Mouse (Mus musculus) ES-E14 (cell line): ENCODE results near the gene Cenpm. TPM values are rescaled to one million over a fixed set of nuclear protein-coding genes. Genes with fewer than 3 reads are reported as not detected.
"Not testable (repeated sequence)": the region's sequence is repeated elsewhere in the genome, so short reads cannot be mapped to it uniquely, and the experiment has no call there.

Experiments used
- DNase-seq: peaks from one replicate; pipeline ENCODE4 v3.0.0-alpha.2; 2013; ENCODE audit warnings: low read depth, low spot score
- H3K27ac ChIP-seq: 2 replicates; pipeline ENCODE4 v1.5.1; 2012; ENCODE audit warnings: low read depth, mild to moderate bottlenecking, low read length, moderate library complexity, mixed read lengths; ENCODE audit not compliant: poor library complexity, insufficient read depth, severe bottlenecking
- H3K36me3 ChIP-seq: 2 replicates; pipeline ENCODE4 v1.6.1; 2012; ENCODE audit warnings: mild to moderate bottlenecking, low read length, moderate library complexity, mixed read lengths; ENCODE audit not compliant: control insufficient read depth, poor library complexity, insufficient read depth, severe bottlenecking
- H3K4me1 ChIP-seq, 2 experiments: fragments of 150-350 bp in 1 of 2; sonication (generic) in 1 of 2; 2 replicates each; pipeline ENCODE4 v1.6.1; 2012; ENCODE audit warnings: low read length in 2 of 2, mild to moderate bottlenecking in 1 of 2, mixed read lengths in 1 of 2; ENCODE audit not compliant: control insufficient read depth in 2 of 2, insufficient read depth in 2 of 2, poor library complexity in 1 of 2
- H3K4me3 ChIP-seq, 2 experiments: fragments of 150-350 bp in 1 of 2; sonication (generic) in 1 of 2; 2 replicates each; pipeline ENCODE4 v1.5.1; 2012; ENCODE audit warnings: low read length in 2 of 2, low read depth in 1 of 2, mild to moderate bottlenecking in 1 of 2, mixed read lengths in 1 of 2; ENCODE audit not compliant: insufficient read depth in 1 of 2, poor library complexity in 1 of 2, severe bottlenecking in 1 of 2
- H3K9ac ChIP-seq: 2 replicates; pipeline ENCODE4 v1.6.1; 2012; ENCODE audit warnings: low read depth, mild to moderate bottlenecking, low read length, mixed read lengths; ENCODE audit not compliant: poor library complexity, insufficient read depth, severe bottlenecking
- H3K9me3 ChIP-seq: fragments of 150-350 bp; sonication (generic); 2 replicates; pipeline ENCODE4 v1.6.1; 2012; ENCODE audit warnings: low read depth, mild to moderate bottlenecking, low read length; ENCODE audit not compliant: control insufficient read depth, insufficient read depth
- CHD2 ChIP-seq: IDR thresholded peaks from 2 replicates; pipeline ENCODE4 v1.6.1; 2014; ENCODE audit warnings: mild to moderate bottlenecking, low read depth, low read length, inconsistent platforms
- HCFC1 ChIP-seq: IDR thresholded peaks from 2 replicates; pipeline ENCODE4 v1.6.1; 2012; ENCODE audit warnings: low read length, inconsistent platforms, borderline replicate concordance; ENCODE audit not compliant: insufficient read depth
- MAFK ChIP-seq: IDR thresholded peaks from 2 replicates; pipeline ENCODE4 v1.6.1; 2014; ENCODE audit warnings: mild to moderate bottlenecking, low read depth, low read length, inconsistent platforms; ENCODE audit not compliant: insufficient read depth
- ZC3H11A ChIP-seq: IDR thresholded peaks from 2 replicates; pipeline ENCODE4 v1.6.1; 2012; ENCODE audit warnings: low read depth, mild to moderate bottlenecking, inconsistent platforms, low read length, borderline replicate concordance
- ZNF384 ChIP-seq: IDR thresholded peaks from 2 replicates; pipeline ENCODE4 v1.6.1; 2012; ENCODE audit warnings: low read depth, low read length, inconsistent platforms
- in situ Hi-C, 2 experiments: fragments of 600-800 bp; cut with MboI; formaldehyde crosslinking; loops; one replicate each; pipeline ENCODE4 v1.15.1; 2025; ENCODE audit warnings: low sequenced_read_pairs in 2 of 2, inconsistent platforms in 1 of 2; ENCODE audit not compliant: unreplicated experiment in 2 of 2
- total RNA-seq: library from RNA; depleted of rRNA; stranded (reverse); fragments of 300-350 nt; gene quantifications from 2 replicates; pipeline ENCODE4 v1.2.3, GENCODE M21; 2012

Cenpm gene
- total RNA-seq, 1 experiment, result 80.0 TPM

GRCm38 (mm10) chr15:82255248-82255647, 10.7 kb upstream of the Cenpm start:
- no peak overlapping the region for H3K27ac ChIP-seq
- TF ChIP-seq MAFK (no peak), HCFC1 (no peak), ZNF384 (no peak), CHD2 (no peak), ZC3H11A (no peak)
- peaks cover 14 to 26% of the 10 kb centered on the region in 2 experiments for H3K4me1 ChIP-seq
- no peak overlapping the region for H3K4me3 ChIP-seq
- H3K9ac ChIP-seq, result no peak overlapping the region
- no peaks in the 10 kb centered on the region for H3K9me3 ChIP-seq
- no peak for DNase-seq
- H3K36me3 ChIP-seq, result no peaks in the 10 kb centered on the region
- in situ Hi-C loops, result no loop called here

GRCm38 (mm10) chr15:82252097-82252496, 7.5 kb upstream of the Cenpm start, which contains the start of gene 1500009C09Rik:
TSS of gene 1500009C09Rik (plus strand) at chr15:82252397.
- in situ Hi-C loops, result no loop called here
- no peak for TF ChIP-seq MAFK
- TF ChIP-seq CHD2, result no peak
- TF ChIP-seq ZNF384, result no peak
- no peak for TF ChIP-seq ZC3H11A
- TF ChIP-seq HCFC1, result no peak
- H3K36me3 ChIP-seq, result no peaks in the 10 kb centered on the region
- H3K9me3 ChIP-seq, result no peaks in the 10 kb centered on the region
- no peak for DNase-seq
- H3K27ac ChIP-seq, result no peak within 1 kb of the TSS
- no peak within 1 kb of the TSS for H3K4me3 ChIP-seq
- H3K4me1 ChIP-seq, result peaks cover 20 to 24% of the 10 kb centered on the region in 2 experiments
- no peak within 1 kb of the TSS for H3K9ac ChIP-seq

- in situ Hi-C loops, result no loop called here
- H3K36me3 ChIP-seq, result no peaks in the 10 kb centered on the region
- DNase-seq, result no peak
- no peak overlapping the region for H3K27ac ChIP-seq
- no peaks in the 10 kb centered on the region for H3K9me3 ChIP-seq
- TF ChIP-seq HCFC1 (no peak), ZNF384 (no peak), ZC3H11A (peak; percentile 57; the same call in 1 of the 2 replicates)
- no peak overlapping the region for H3K9ac ChIP-seq
- no peak overlapping the region for H3K4me3 ChIP-seq
- H3K4me1 ChIP-seq, result peaks cover 18 to 21% of the 10 kb centered on the region in 2 experiments
Observed at GRCm38 (mm10) chr15:82251579-82251978, 7.0 kb upstream of the Cenpm start.

GRCm38 (mm10) chr15:82247131-82247776, 2.7 kb upstream of the Cenpm start:
- DNase-seq, result no peak
- H3K9me3 ChIP-seq, result no peaks in the 10 kb centered on the region
- peaks cover 7% of the 10 kb centered on the region in 2 experiments; a peak in 3 of 4 replicates for H3K4me1 ChIP-seq
- in situ Hi-C loops, result loop anchor here in 1 of 2 experiments (25.0 kb wide), 1 partner anchor 185 kb away; the partner anchor contains the start of genes 4930407I10Rik and Mei1
- TF ChIP-seq ZNF384 (no peak), HCFC1 (no peak), ZC3H11A (no peak), MAFK (peak; percentile 53; the same call in 1 of the 2 replicates), CHD2 (no peak)
- no peak overlapping the region for H3K9ac ChIP-seq
- peak overlapping the region; percentile 96 for H3K27ac ChIP-seq
- no peaks in the 10 kb centered on the region; the same call in 1 of the 2 replicates for H3K36me3 ChIP-seq
- H3K4me3 ChIP-seq, result no peak overlapping the region

- not testable (repeated sequence) for DNase-seq
- peak overlapping the region; percentile 93 for H3K9ac ChIP-seq
Observed at GRCm38 (mm10) chr15:82244805-82245161, 235 bp upstream of the Cenpm start.

More at GRCm38 (mm10) chr15:82244805-82245161, 235 bp upstream of the Cenpm start:
- not testable (repeated sequence) for H3K9me3 ChIP-seq, H3K36me3 ChIP-seq, H3K4me1 ChIP-seq
- in situ Hi-C loops, result loop anchor here in 1 of 2 experiments (25.0 kb wide), 1 partner anchor 182 kb away; the partner anchor contains the start of genes 4930407I10Rik and Mei1
- Histone ChIP-seq H3K27ac (peak overlapping the region; percentile 94), H3K4me3 (peak overlapping the region; percentile 85 to 92)
